Mouse (Mus musculus): ENCODE results near the gene Qser1. TPM values are rescaled to one million over a fixed set of nuclear protein-coding genes. Genes with fewer than 3 reads are reported as not detected.

The Qser1 gene
- polyA plus RNA-seq, 1 experiment from 2014 or later, result 5.8 TPM

GRCm38 (mm10) chr2:104805435-104805834 is 11.1 kb downstream of the Qser1 start:
- H3K27me3 ChIP-seq (ENCODE audit: control insufficient read depth, insufficient read depth, low read depth, low read length), result no peaks in the 10 kb centered on the region
- H3K27ac ChIP-seq (ENCODE audit: low read length), result no peak overlapping the region
- no peak overlapping the region for H3K4me2 ChIP-seq (ENCODE audit: low read length)
- H3K36me3 ChIP-seq (ENCODE audit: control insufficient read depth, insufficient read depth, low read length), result no peaks in the 10 kb centered on the region
- no peak overlapping the region for H3K4me3 ChIP-seq (ENCODE audit: low read depth, low read length)
- no peaks in the 10 kb centered on the region for H3K9me3 ChIP-seq (replicated peaks; ENCODE audit: control insufficient read depth, low read length, poor library complexity, severe bottlenecking)
- H3K4me1 ChIP-seq (ENCODE audit: control insufficient read depth, insufficient read depth, low read length), result no peaks in the 10 kb centered on the region
- no peak overlapping the region for H3K9ac ChIP-seq (ENCODE audit: low read depth, low read length)
- ATAC-seq, result no peak
- WGBS, result 89% methylated on average over 1 of the region's 1 CpGs

GRCm38 (mm10) chr2:104774763-104775162 is 41.8 kb downstream of the Qser1 start:
- Histone ChIP-seq H3K4me3 (ENCODE audit: low read depth, low read length) (no peak overlapping the region), H3K4me2 (ENCODE audit: low read length) (no peak overlapping the region), H3K27me3 (ENCODE audit: control insufficient read depth, insufficient read depth, low read depth, low read length) (no peaks in the 10 kb centered on the region), H3K9ac (ENCODE audit: low read depth, low read length) (no peak overlapping the region), H3K9me3 (replicated peaks; ENCODE audit: control insufficient read depth, low read length, poor library complexity, severe bottlenecking) (no peaks in the 10 kb centered on the region), H3K4me1 (ENCODE audit: control insufficient read depth, insufficient read depth, low read length) (no peaks in the 10 kb centered on the region), H3K27ac (ENCODE audit: low read length) (no peak overlapping the region), H3K36me3 (ENCODE audit: control insufficient read depth, insufficient read depth, low read length) (peaks cover 9% of the 10 kb centered on the region)
- ATAC-seq, result no peak
- 87% methylated on average over 1 of the region's 1 CpGs for WGBS

DNA sequence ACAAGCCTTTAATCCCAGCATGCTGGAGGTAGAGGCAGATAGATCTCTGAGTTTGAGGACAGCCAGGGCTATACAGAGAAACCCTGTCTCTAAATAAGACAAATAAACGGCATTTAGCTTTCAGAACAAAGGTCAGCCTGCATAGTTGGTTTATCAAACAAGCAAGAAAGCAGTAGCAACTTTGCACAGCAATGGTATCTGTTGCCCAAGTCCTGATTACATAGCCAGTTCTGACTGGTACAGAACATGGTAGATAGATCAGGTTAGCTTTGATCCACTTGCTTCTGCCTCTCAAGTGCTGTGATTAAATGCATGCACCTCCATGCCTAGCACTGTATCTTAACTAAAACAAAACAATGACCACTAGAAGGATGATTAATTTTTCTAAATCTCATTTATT is 47.9 kb downstream of the Qser1 start:
- H3K36me3 ChIP-seq (ENCODE audit: control insufficient read depth, insufficient read depth, low read length), result peaks cover 4% of the 10 kb centered on the region; the same call in 1 of the 2 replicates
- H3K27me3 ChIP-seq (ENCODE audit: control insufficient read depth, insufficient read depth, low read depth, low read length), result no peaks in the 10 kb centered on the region
- H3K4me3 ChIP-seq (ENCODE audit: low read depth, low read length), result no peak overlapping the region
- H3K9ac ChIP-seq (ENCODE audit: low read depth, low read length), result no peak overlapping the region
- no peaks in the 10 kb centered on the region for H3K4me1 ChIP-seq (ENCODE audit: control insufficient read depth, insufficient read depth, low read length)
- no peak for ATAC-seq
- no peak overlapping the region for H3K27ac ChIP-seq (ENCODE audit: low read length)
- H3K4me2 ChIP-seq (ENCODE audit: low read length), result no peak overlapping the region
- 96% methylated on average over 1 of the region's 1 CpGs for WGBS
- no peaks in the 10 kb centered on the region for H3K9me3 ChIP-seq (replicated peaks; ENCODE audit: control insufficient read depth, low read length, poor library complexity, severe bottlenecking)

DNA sequence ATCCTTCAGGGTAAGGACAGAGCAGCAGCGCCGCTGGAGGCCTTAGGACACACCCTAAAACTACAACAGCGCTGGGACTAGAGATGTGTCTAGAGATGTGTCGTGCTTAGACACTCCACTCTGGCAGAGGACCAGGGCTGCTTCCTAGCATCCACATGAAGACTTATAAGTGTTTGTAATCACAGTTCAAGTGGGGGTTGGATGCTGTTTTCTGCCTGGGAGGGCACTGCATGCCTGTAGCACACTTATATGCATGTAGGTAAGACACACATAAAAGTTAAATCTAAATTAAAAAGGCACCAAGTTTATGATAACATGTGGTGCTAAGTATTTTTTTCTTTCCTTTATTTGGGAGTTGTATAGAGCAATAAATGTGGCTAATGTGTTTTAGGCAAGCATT is 52.5 kb downstream of the Qser1 start:
- no peak overlapping the region for H3K4me2 ChIP-seq (ENCODE audit: low read length)
- peaks cover 2% of the 10 kb centered on the region; the same call in 1 of the 2 replicates for H3K36me3 ChIP-seq (ENCODE audit: control insufficient read depth, insufficient read depth, low read length)
- H3K27ac ChIP-seq (ENCODE audit: low read length), result no peak overlapping the region
- H3K4me3 ChIP-seq (ENCODE audit: low read depth, low read length), result no peak overlapping the region
- no peaks in the 10 kb centered on the region for H3K4me1 ChIP-seq (ENCODE audit: control insufficient read depth, insufficient read depth, low read length)
- no peaks in the 10 kb centered on the region for H3K27me3 ChIP-seq (ENCODE audit: control insufficient read depth, insufficient read depth, low read depth, low read length)
- H3K9ac ChIP-seq (ENCODE audit: low read depth, low read length), result no peak overlapping the region
- 95% methylated on average over 4 of the region's 4 CpGs for WGBS
- no peaks in the 10 kb centered on the region for H3K9me3 ChIP-seq (replicated peaks; ENCODE audit: control insufficient read depth, low read length, poor library complexity, severe bottlenecking)
- ATAC-seq, result no peak

- 89% methylated on average over 8 of the region's 8 CpGs for WGBS
- Histone ChIP-seq H3K9me3 (replicated peaks; ENCODE audit: control insufficient read depth, low read length, poor library complexity, severe bottlenecking) (no peaks in the 10 kb centered on the region), H3K36me3 (ENCODE audit: control insufficient read depth, insufficient read depth, low read length) (peaks cover 2% of the 10 kb centered on the region; the same call in 1 of the 2 replicates), H3K4me1 (ENCODE audit: control insufficient read depth, insufficient read depth, low read length) (no peaks in the 10 kb centered on the region), H3K27me3 (ENCODE audit: control insufficient read depth, insufficient read depth, low read depth, low read length) (no peaks in the 10 kb centered on the region), H3K4me2 (ENCODE audit: low read length) (no peak overlapping the region), H3K4me3 (ENCODE audit: low read depth, low read length) (no peak overlapping the region), H3K27ac (ENCODE audit: low read length) (no peak overlapping the region), H3K9ac (ENCODE audit: low read depth, low read length) (no peak overlapping the region)
- no peak for ATAC-seq
These were observed 53.3 kb downstream of the Qser1 start for GRCm38 (mm10) chr2:104763134-104763703.

- no peaks in the 10 kb centered on the region for H3K9me3 ChIP-seq (replicated peaks; ENCODE audit: control insufficient read depth, low read length, poor library complexity, severe bottlenecking)
- H3K4me3 ChIP-seq (ENCODE audit: low read depth, low read length), result no peak overlapping the region
- no peak overlapping the region for H3K9ac ChIP-seq (ENCODE audit: low read depth, low read length)
- no peak overlapping the region for H3K27ac ChIP-seq (ENCODE audit: low read length)
- 69% methylated on average over 3 of the region's 3 CpGs for WGBS
- no peak for ATAC-seq
- H3K36me3 ChIP-seq (ENCODE audit: control insufficient read depth, insufficient read depth, low read length), result no peaks in the 10 kb centered on the region; the same call in none of the 2 replicates
- H3K4me1 ChIP-seq (ENCODE audit: control insufficient read depth, insufficient read depth, low read length), result no peaks in the 10 kb centered on the region
- H3K27me3 ChIP-seq (ENCODE audit: control insufficient read depth, insufficient read depth, low read depth, low read length), result no peaks in the 10 kb centered on the region
- no peak overlapping the region for H3K4me2 ChIP-seq (ENCODE audit: low read length)
These were observed 65.9 kb downstream of the Qser1 start for GRCm38 (mm10) chr2:104750611-104751010.

DNA sequence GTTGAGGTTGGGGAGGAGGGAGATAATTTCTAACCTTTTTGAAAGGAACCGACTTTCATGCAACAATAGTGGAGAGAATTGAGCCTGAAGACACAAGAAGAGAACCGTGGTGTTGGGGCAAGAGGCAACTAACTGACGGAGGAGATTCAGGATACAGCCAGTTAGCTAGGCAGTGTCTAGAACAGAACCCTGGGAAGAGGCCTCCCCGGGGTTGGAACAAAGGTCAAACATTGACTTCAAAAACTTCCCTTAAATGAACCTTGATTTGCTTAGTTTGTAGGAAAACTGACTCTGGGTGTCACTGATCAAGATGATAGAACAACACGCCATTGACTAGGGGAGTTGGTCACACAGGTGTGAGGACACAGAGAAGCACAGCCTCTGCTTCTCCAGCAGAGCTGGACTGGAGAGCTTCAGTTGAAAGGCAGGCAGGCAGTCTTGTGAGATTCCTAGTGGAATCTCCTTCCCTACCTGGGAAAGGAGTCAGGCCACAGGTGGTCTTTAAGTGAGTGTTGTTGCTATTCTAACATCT is 67.8 kb downstream of the Qser1 start:
- H3K27ac ChIP-seq (ENCODE audit: low read length), result no peak overlapping the region
- ATAC-seq, result no peak
- no peak overlapping the region for H3K9ac ChIP-seq (ENCODE audit: low read depth, low read length)
- H3K4me2 ChIP-seq (ENCODE audit: low read length), result no peak overlapping the region
- no peaks in the 10 kb centered on the region for H3K4me1 ChIP-seq (ENCODE audit: control insufficient read depth, insufficient read depth, low read length)
- H3K4me3 ChIP-seq (ENCODE audit: low read depth, low read length), result no peak overlapping the region
- no peaks in the 10 kb centered on the region for H3K27me3 ChIP-seq (ENCODE audit: control insufficient read depth, insufficient read depth, low read depth, low read length)
- 85% methylated on average over 5 of the region's 5 CpGs for WGBS
- no peaks in the 10 kb centered on the region; the same call in none of the 2 replicates for H3K36me3 ChIP-seq (ENCODE audit: control insufficient read depth, insufficient read depth, low read length)
- no peaks in the 10 kb centered on the region for H3K9me3 ChIP-seq (replicated peaks; ENCODE audit: control insufficient read depth, low read length, poor library complexity, severe bottlenecking)

GRCm38 (mm10) chr2:104746251-104746650 is 70.3 kb downstream of the Qser1 start:
- WGBS, result 63% methylated on average over 8 of the region's 8 CpGs
- no peak for ATAC-seq

GRCm38 (mm10) chr2:104743971-104744370 is 72.6 kb downstream of the Qser1 start:
- no peak overlapping the region for H3K4me3 ChIP-seq (ENCODE audit: low read depth, low read length)
- H3K27ac ChIP-seq (ENCODE audit: low read length), result no peak overlapping the region
- WGBS, result 63% methylated on average over 5 of the region's 5 CpGs
- peaks cover 5% of the 10 kb centered on the region for H3K4me1 ChIP-seq (ENCODE audit: control insufficient read depth, insufficient read depth, low read length)
- peaks cover 12% of the 10 kb centered on the region; the same call in 1 of the 2 replicates for H3K27me3 ChIP-seq (ENCODE audit: control insufficient read depth, insufficient read depth, low read depth, low read length)
- H3K9ac ChIP-seq (ENCODE audit: low read depth, low read length), result no peak overlapping the region
- H3K4me2 ChIP-seq (ENCODE audit: low read length), result no peak overlapping the region
- H3K36me3 ChIP-seq (ENCODE audit: control insufficient read depth, insufficient read depth, low read length), result no peaks in the 10 kb centered on the region
- no peaks in the 10 kb centered on the region for H3K9me3 ChIP-seq (replicated peaks; ENCODE audit: control insufficient read depth, low read length, poor library complexity, severe bottlenecking)
- no peak for ATAC-seq

More at GRCm38 (mm10) chr2:104746251-104746650, 70.3 kb downstream of the Qser1 start:
- no peak overlapping the region for H3K4me3 ChIP-seq (ENCODE audit: low read depth, low read length)
- peaks cover 5% of the 10 kb centered on the region for H3K4me1 ChIP-seq (ENCODE audit: control insufficient read depth, insufficient read depth, low read length)
- no peak overlapping the region for H3K9ac ChIP-seq (ENCODE audit: low read depth, low read length)
- no peak overlapping the region for H3K4me2 ChIP-seq (ENCODE audit: low read length)
- H3K27me3 ChIP-seq (ENCODE audit: control insufficient read depth, insufficient read depth, low read depth, low read length), result peaks cover 5% of the 10 kb centered on the region; the same call in 1 of the 2 replicates
- no peaks in the 10 kb centered on the region for H3K9me3 ChIP-seq (replicated peaks; ENCODE audit: control insufficient read depth, low read length, poor library complexity, severe bottlenecking)
- no peaks in the 10 kb centered on the region for H3K36me3 ChIP-seq (ENCODE audit: control insufficient read depth, insufficient read depth, low read length)
- no peak overlapping the region for H3K27ac ChIP-seq (ENCODE audit: low read length)
